Mouse (Mus musculus) neural tube, embryonic 14.5 days (tissue): Measurements from ENCODE around the gene Lpcat3. TPM values are rescaled to one million over a fixed set of nuclear protein-coding genes. Genes with fewer than 3 reads are reported as not detected.

Experiments
- ATAC-seq: fragments of 200-750 bp; cut with Nextera tagmentation; 2 replicates; pipeline ENCODE4 v1.8.0; 2017; ENCODE audit warnings: low read depth, mild to moderate bottlenecking, moderate TSS enrichment, moderate library complexity
- H3K27ac ChIP-seq: fragments of 300-500 bp; sonication (generic); 2 replicates; pipeline ENCODE4 v1.5.1; 2014; ENCODE audit warnings: low read depth, mild to moderate bottlenecking, control low read depth, low read length, moderate library complexity, mixed read lengths
- H3K27me3 ChIP-seq: fragments of 300-500 bp; sonication (generic); 2 replicates; pipeline ENCODE4 v1.6.1; 2014; ENCODE audit warnings: low read length; ENCODE audit not compliant: control insufficient read depth, insufficient read depth
- H3K36me3 ChIP-seq: fragments of 300-500 bp; sonication (generic); 2 replicates; pipeline ENCODE4 v1.6.1; 2014; ENCODE audit warnings: low read length, mixed read lengths; ENCODE audit not compliant: control insufficient read depth, insufficient read depth
- H3K4me1 ChIP-seq: fragments of 300-500 bp; sonication (generic); 2 replicates; pipeline ENCODE4 v1.6.1; 2014; ENCODE audit warnings: low read length; ENCODE audit not compliant: control insufficient read depth, insufficient read depth
- H3K4me2 ChIP-seq: fragments of 300-500 bp; sonication (generic); 2 replicates; pipeline ENCODE4 v1.6.1; 2014; ENCODE audit warnings: mild to moderate bottlenecking, low read depth, low read length, control low read depth
- H3K4me3 ChIP-seq: fragments of 300-500 bp; sonication (generic); 2 replicates; pipeline ENCODE4 v1.5.1; 2014; ENCODE audit warnings: low read depth, low read length, control low read depth, mixed read lengths
- H3K9ac ChIP-seq: fragments of 300-500 bp; sonication (generic); replicated peaks from 2 replicates; pipeline ENCODE4 v1.6.1; 2014; ENCODE audit warnings: low read depth, mild to moderate bottlenecking, control low read depth, low read length, mixed read lengths
- H3K9me3 ChIP-seq: fragments of 300-500 bp; sonication (generic); 2 replicates; pipeline ENCODE4 v1.6.1; 2016; ENCODE audit warnings: low read length; ENCODE audit not compliant: control insufficient read depth
- WGBS: fragments of 180-500 bp; shearing (Covaris S2); extraction: QIAGEN DNeasy Blood & Tissue Kit; methylation state at CpG from one replicate; pipeline ENCODE4 v1.1.7; 2014; 5-methylcytosine and 5-hydroxymethylcytosine counted together
- polyA plus RNA-seq: library from polyadenylated mRNA; unstranded; fragments of >200 nt; fragmentation: Nextera tagmentation; extraction: Ambion mirVana; gene quantifications from 2 replicates; pipeline ENCODE4 v1.2.1, GENCODE M21; 2014

Lpcat3 gene
- polyA plus RNA-seq, 1 experiment from 2014 or later: 40.0 TPM

DNA sequence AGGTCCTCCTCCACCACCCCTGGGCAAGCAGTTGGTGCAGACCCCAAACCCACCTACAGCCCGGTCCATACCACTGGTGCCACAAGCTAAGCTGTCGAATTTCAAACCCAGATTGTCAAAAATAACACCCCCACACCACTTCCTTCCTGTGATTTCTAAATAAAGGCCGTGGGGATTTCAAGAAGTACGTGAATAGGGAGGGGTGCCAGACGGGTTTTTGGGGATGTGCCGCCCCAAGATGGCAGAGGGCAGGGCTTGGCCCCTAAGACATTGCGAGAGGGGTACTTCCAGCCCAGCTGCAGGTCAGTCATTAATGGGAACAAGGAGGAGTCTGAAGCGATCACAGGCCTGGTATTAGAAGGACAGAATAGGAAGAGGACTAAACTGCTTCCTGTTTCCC is 60.7 kb downstream of the Lpcat3 start:
- WGBS: 79% methylated on average over 8 of the region's 8 CpGs
- no peaks in the 10 kb centered on the region for H3K36me3 ChIP-seq
- H3K4me2 ChIP-seq: no peak overlapping the region
- H3K4me1 ChIP-seq: no peaks in the 10 kb centered on the region
- no peak overlapping the region for H3K4me3 ChIP-seq
- no peaks in the 10 kb centered on the region for H3K27me3 ChIP-seq
- no peak overlapping the region for H3K27ac ChIP-seq
- ATAC-seq: no peak
- no peak overlapping the region for H3K9ac ChIP-seq
- no peaks in the 10 kb centered on the region for H3K9me3 ChIP-seq

DNA sequence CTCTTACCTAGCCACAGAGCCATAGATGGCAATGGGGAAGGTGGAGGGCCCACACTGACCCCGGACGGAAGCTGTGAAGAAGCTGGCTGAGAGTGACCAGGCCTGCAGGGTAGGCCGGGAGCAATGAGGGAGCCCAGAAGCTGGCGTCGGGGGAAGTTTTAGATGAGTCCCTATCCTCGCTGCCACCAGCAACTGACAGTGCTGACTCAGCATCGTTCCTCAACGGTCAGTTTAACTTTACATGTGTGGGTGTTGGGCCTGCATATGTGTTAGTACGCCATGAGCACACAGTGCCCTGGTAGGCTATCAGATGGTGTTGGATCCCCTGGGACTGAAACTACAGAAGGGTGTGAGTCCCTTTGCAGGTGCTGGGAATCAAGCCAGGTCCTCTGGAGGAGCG is 61.6 kb downstream of the Lpcat3 start:
- no peaks in the 10 kb centered on the region for H3K4me1 ChIP-seq
- H3K9me3 ChIP-seq: no peaks in the 10 kb centered on the region
- H3K27me3 ChIP-seq: no peaks in the 10 kb centered on the region
- H3K4me3 ChIP-seq: no peak overlapping the region
- no peak overlapping the region for H3K27ac ChIP-seq
- no peak overlapping the region for H3K9ac ChIP-seq
- no peaks in the 10 kb centered on the region for H3K36me3 ChIP-seq
- no peak overlapping the region for H3K4me2 ChIP-seq
- 93% methylated on average over 10 of the region's 10 CpGs for WGBS
- no peak for ATAC-seq

DNA sequence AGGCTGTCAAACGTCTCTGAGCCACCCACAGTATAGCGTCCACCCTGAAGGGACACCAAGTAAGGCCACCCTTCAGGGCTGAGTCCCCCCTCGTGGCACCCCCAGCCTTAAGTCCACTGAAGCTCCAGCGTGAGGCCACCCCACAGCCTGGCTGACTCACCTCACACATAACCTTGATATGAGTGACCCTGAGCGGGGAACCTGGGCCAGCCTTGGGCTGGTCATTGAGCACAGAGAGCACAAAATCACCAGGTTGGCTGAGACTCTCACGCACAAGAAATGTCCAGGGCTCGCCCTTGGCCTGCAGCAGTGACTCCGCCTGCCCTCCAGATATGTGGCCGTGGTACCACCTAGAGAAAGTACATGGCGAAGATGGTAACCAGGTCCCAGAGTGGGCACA is 65.8 kb downstream of the Lpcat3 start:
- Histone ChIP-seq H3K4me3 (no peak overlapping the region), H3K9ac (no peak overlapping the region), H3K4me2 (no peak overlapping the region), H3K27me3 (no peaks in the 10 kb centered on the region), H3K9me3 (no peaks in the 10 kb centered on the region), H3K4me1 (no peaks in the 10 kb centered on the region), H3K36me3 (no peaks in the 10 kb centered on the region), H3K27ac (no peak overlapping the region)
- 91% methylated on average over 10 of the region's 10 CpGs for WGBS
- ATAC-seq: no peak

DNA sequence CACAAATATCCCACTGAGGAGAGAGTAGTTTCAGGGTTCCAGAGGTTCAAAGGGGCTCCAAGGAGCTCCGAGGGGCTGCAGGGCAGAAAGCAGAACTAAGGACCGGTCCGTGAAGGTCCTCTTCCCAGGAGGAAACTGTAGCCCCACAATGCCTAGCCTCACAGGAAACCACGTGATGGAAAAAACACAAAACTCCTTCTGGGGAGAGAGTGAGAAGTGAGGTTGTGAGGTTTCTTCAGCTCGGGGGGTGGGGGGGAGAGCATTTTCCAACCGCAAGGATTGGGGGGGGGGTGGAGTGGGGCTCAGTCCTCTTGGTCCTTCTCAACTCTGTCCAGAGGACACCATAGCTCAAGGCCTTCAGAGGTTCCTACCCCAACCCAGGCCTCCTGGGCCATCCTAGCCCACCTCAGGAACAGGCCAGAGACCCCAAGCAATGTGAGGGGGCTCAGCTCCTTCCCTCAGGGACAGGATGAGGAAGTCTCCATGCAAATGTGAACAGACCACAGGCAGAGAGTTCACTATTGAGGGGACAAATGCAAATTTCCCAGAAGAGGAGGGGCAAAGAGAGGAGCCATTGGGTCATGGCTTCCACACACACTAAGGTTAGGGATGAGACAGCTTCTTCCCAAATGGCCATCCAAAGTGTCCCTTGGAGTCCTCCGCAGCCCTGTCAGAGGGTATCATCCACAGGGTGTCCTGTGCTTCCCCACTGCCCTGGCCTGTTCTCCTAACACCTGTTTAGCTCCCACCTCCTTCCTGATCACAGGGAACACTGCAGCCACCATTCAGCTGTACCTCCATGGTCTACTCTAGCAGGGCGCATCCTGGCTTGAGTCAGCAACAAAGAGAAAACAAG is 67.3 kb downstream of the Lpcat3 start:
- ATAC-seq: no peak
- no peak overlapping the region for H3K27ac ChIP-seq
- H3K4me1 ChIP-seq: no peaks in the 10 kb centered on the region
- no peaks in the 10 kb centered on the region for H3K9me3 ChIP-seq
- H3K36me3 ChIP-seq: no peaks in the 10 kb centered on the region
- no peak overlapping the region for H3K4me2 ChIP-seq
- H3K9ac ChIP-seq: no peak overlapping the region
- 88% methylated on average over 8 of the region's 8 CpGs for WGBS
- no peak overlapping the region for H3K4me3 ChIP-seq
- H3K27me3 ChIP-seq: no peaks in the 10 kb centered on the region

DNA sequence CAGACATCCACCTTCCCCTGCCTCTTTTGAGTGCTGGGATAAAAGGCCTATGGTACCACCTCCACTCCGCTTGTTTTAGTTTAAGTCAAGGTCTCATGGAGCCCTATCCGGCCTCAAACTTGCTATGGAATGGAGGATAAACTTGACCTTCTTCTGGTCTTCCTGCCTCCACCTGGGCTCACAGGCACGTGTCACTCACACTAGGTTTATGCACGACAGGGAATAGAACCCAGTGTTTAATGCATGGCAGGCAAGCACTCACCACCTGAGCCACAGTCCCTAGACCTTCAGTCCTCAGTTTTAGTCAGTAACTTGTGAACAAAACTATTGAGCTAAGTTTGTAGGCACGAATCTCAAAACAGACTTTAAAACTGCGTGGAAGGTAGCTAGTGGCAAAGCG is 68.2 kb downstream of the Lpcat3 start:
- H3K4me2 ChIP-seq: no peak overlapping the region

DNA sequence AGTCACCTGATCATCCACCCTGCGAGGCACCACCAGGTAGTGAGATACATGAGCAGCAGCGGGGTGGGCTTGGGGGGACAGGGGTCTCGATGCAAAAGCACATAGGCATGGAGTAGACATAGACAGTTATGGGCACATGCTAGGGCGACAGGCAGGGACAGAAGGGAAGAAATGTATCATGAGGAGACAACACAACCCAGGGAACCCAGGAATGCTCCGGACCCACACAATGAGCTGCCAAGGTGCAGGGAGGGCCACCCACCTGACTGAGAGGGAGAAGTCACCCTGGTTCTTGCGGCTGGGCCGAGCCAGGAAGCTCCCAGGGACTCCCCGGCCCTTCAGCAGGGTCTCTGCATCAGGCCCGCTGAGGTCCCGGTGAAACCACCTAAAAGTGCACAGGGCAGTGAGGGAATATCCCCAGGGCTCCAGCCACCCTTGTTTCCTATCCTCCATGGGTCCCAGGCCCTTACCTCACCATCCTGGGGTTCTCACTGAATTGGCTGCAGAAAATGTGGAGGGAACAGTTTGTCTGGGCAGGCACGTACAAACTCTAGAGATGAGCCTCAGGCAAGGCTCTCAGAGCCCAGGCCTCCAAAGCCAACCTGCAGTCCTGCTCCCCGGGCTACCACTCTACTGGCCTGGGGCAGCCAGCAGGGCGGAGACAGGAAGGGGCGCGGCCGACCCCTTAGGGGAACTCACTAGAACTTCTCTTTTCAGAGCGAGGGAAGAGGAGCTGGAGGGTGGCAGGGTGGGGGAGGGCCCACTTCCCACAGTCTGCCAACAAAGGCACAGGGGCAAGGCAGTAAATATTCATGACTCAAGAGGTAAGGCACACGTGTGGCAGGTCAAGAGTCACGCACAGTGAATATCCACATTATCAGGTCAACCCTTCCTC is 69.9 kb downstream of the Lpcat3 start:
- no peak overlapping the region for H3K9ac ChIP-seq
- ATAC-seq: no peak
- H3K4me3 ChIP-seq: no peak overlapping the region
- no peaks in the 10 kb centered on the region for H3K4me1 ChIP-seq
- no peaks in the 10 kb centered on the region for H3K36me3 ChIP-seq
- H3K27me3 ChIP-seq: no peaks in the 10 kb centered on the region
- no peak overlapping the region for H3K4me2 ChIP-seq
- H3K27ac ChIP-seq: no peak overlapping the region
- WGBS: 43% methylated on average over 19 of the region's 19 CpGs
- no peaks in the 10 kb centered on the region for H3K9me3 ChIP-seq

More for the DNA sequence above, 68.2 kb downstream of the Lpcat3 start:
- 89% methylated on average over 7 of the region's 7 CpGs for WGBS
- Histone ChIP-seq H3K4me3 (no peak overlapping the region), H3K9ac (no peak overlapping the region), H3K36me3 (no peaks in the 10 kb centered on the region), H3K27ac (no peak overlapping the region), H3K9me3 (no peaks in the 10 kb centered on the region), H3K27me3 (no peaks in the 10 kb centered on the region), H3K4me1 (no peaks in the 10 kb centered on the region)
- no peak for ATAC-seq

DNA sequence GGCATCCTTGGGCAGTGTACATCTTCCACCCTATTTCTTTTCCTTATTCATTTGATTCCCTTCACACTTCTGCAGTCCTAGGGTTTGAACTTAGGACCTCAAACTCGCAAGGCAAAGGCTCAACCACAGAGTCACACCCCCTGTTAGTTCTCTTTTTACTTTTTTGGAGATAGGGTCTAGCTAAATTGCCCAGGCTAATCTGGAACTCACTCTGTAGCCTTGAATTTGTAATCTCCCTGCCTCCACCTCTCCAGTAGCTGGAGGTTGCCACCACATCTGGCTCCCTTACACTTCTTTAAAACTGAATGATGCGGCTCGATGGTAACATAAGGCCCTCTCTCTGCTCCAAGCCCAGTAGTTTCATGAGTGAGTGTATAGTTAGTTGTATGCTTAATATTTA is 71.6 kb downstream of the Lpcat3 start:
- Histone ChIP-seq H3K4me3 (no peak overlapping the region), H3K27me3 (no peaks in the 10 kb centered on the region), H3K4me1 (peaks cover 7% of the 10 kb centered on the region; the same call in 1 of the 2 replicates), H3K27ac (no peak overlapping the region), H3K9me3 (no peaks in the 10 kb centered on the region), H3K9ac (no peak overlapping the region), H3K36me3 (no peaks in the 10 kb centered on the region), H3K4me2 (no peak overlapping the region)
- no peak for ATAC-seq
- WGBS: 95% methylated on average over 3 of the region's 3 CpGs

DNA sequence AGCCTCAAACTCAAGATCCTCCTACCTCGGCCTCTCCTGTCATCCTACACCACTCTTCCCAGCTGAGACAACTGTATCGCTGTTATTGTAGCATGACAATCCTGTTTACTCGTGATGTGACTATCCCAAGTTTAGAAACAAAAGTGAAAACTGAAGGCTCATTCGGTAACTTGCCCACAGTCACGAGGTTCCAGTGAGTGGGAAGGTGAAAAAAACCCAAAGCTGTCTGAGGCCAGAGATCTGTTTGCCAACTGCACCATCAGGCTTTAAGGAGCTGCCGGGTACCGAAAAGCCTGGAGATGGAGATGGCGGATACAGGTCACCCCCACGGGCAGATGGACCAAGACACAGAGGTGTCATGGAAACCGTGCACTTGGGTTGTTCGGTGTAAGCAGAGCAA is 74.2 kb downstream of the Lpcat3 start:
- no peak for ATAC-seq
- H3K27me3 ChIP-seq: no peaks in the 10 kb centered on the region
- H3K4me1 ChIP-seq: peaks cover 16% of the 10 kb centered on the region; the same call in 1 of the 2 replicates
- WGBS: 92% methylated on average over 11 of the region's 11 CpGs
- H3K9me3 ChIP-seq: no peaks in the 10 kb centered on the region
- no peak overlapping the region for H3K4me2 ChIP-seq
- no peak overlapping the region for H3K4me3 ChIP-seq
- no peak overlapping the region for H3K27ac ChIP-seq
- no peak overlapping the region for H3K9ac ChIP-seq
- H3K36me3 ChIP-seq: no peaks in the 10 kb centered on the region

DNA sequence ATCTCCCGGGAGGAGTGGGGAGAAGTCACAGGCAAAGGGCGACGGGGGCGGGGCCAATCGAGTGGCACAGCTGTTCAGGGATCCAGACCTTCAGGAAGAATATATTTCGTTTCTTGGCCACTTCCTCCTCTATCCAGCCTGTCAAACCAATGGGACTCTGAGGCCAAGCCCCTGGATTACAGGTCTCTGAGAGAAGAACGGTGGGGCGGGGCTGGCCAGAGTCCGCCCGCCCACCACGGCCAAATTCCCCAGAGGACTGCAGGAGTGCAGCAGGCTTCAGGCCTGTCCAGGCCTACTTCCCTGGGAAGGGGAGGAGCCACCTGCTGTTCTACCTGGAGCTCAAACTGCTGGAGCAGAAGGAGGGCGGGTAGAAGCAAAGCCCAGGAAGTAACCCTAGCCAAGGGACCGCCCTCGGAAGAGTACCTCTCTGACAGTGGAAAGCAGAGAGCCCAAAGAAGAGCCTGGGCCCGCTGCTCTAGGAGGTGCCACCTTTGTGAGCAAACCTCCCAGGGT is 75.7 kb downstream of the Lpcat3 start, which contains the start of gene Ptpn6:
Gene Ptpn6, minus strand, starts transcription at position 204 of the 513 bp plus-strand sequence.
- H3K4me3 ChIP-seq: no peak within 1 kb of the TSS
- peaks cover 12% of the 10 kb centered on the region for H3K36me3 ChIP-seq
- no peak within 1 kb of the TSS; the same call in 1 of the 2 replicates for H3K9ac ChIP-seq
- no peak within 1 kb of the TSS for H3K27ac ChIP-seq
- peaks cover 17% of the 10 kb centered on the region; the same call in 1 of the 2 replicates for H3K4me1 ChIP-seq
- WGBS: 19% methylated on average over 15 of the region's 15 CpGs
- no peak within 1 kb of the TSS for H3K4me2 ChIP-seq
- no peaks in the 10 kb centered on the region for H3K27me3 ChIP-seq
- ATAC-seq: no peak
- H3K9me3 ChIP-seq: no peaks in the 10 kb centered on the region
